Mouse (Mus musculus) thymus, postnatal 36 days (tissue): ENCODE measurements around the gene Chmp1a.
"Not testable (repeated sequence)": the region's sequence is repeated elsewhere in the genome, so short reads cannot be mapped to it uniquely, and the experiment has no call there.

Experiments used
- DNase-seq, 2 experiments: peaks; one replicate each; pipeline ENCODE4 v3.0.0; 2022; ENCODE audit warnings: mixed read lengths in 2 of 2

The Chmp1a gene

GRCm38 (mm10) chr8:123212321-123213117 lies at the start of gene Chmp1a, which contains the start of gene Spata33:
Chmp1a (minus strand) TSS chr8:123212763.
Spata33 (plus strand) TSS chr8:123212832.
- DNase-seq, result peak; percentile 85 to 86

- not testable (repeated sequence) for DNase-seq
Observed at GRCm38 (mm10) chr8:123257593-123257992, 45.0 kb upstream of the Chmp1a start.

- no peak for DNase-seq
Observed at GRCm38 (mm10) chr8:123257114-123257513, 44.6 kb upstream of the Chmp1a start.

GRCm38 (mm10) chr8:123255170-123255569 lies 42.6 kb upstream of the Chmp1a start:
- no peak for DNase-seq

DNA sequence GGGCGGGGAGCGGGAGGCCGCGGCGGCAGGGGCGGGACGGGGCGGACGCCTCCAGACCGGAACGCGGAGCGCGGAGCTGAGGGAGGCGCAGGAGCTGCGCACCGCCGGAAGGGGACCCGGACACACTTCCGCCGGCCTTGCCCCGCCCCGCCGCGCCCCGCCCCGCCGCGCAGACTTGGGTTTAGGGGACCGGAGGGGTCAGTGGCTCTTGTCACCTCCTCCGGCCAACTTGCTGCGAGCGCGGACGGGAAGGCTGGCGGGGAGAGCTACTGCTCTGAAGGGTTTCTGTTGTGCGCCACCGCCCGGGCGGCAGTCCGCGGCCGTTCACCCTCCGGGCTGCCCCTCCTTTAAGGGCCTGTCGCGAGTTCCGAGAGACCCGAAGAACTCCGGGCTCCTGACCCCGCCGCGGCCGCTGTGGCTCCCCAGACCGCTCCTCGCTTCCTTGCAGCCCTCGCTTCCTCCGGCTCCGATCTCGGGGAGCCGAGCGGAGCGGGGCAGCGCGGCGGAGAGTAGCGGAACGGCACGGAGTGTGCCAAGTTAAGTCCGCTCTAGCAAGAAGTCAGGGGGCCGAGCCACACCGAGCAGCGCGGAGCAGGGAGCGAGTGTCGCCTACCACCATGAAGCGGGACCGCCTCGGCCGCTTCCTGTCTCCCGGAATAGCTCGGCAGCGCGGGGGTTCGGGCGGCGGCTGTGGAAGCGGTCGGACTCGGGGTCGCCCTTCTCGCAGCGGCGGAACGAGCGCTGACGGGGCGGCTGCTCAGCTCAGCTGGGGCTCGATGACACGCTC lies 41.7 kb upstream of the Chmp1a start, which contains the start of the genes Zfp276 and Vps9d1:
TSS of gene Zfp276 (plus strand) at position 97 of the 787 bp plus-strand sequence.
TSS of gene Vps9d1 (minus strand) at position 250 of the 787 bp plus-strand sequence.
- peak; percentile 85 to 87 for DNase-seq

GRCm38 (mm10) chr8:123253451-123254098 lies 41.0 kb upstream of the Chmp1a start:
- DNase-seq, result no peak

GRCm38 (mm10) chr8:123252925-123253324 lies 40.4 kb upstream of the Chmp1a start:
- DNase-seq, result no peak

DNA sequence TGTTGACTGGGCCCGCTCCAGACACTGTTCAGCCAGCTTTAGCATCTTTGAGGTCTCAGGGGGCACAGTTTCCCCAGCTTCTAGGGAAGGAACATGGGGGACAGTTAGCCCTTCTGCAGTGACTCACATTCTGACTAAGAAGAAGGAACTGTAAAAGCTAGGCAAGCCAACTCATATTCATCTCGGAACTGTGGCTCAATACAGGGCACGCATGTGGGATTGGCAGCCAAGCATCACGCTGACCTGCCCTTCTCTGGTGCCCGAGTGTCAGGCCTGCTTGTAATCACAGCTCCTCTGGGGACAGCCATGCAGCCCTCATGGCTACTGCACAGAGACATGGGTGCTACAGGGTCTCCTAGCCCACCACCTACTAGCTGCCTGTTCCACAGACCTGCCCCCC lies 38.4 kb upstream of the Chmp1a start:
- no peak for DNase-seq

- no peak for DNase-seq
Observed at GRCm38 (mm10) chr8:123248596-123248995, 36.0 kb upstream of the Chmp1a start.

DNA sequence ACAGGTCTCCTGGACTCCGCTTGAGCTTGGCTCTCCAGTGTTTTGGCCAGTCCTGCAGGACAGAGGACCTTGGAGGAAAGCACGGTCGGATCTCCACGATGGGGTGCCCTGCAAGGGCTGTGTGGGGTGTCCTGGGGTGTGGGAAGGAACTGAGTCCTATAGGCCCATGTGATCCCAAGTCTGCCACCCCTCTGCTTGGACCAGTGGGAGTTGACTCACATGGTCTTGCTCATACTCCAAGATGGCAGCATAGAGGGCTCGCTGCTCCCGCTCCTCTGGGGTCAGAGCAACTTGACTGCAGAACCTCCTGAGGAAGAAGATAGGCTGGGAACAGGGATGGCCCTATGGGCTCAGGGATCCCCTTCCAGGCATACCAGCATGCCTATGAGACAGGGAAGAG lies 35.2 kb upstream of the Chmp1a start:
- no peak for DNase-seq

GRCm38 (mm10) chr8:123245543-123245942 lies 33.0 kb upstream of the Chmp1a start:
- DNase-seq, result no peak

GRCm38 (mm10) chr8:123244382-123244781 lies 31.8 kb upstream of the Chmp1a start:
- DNase-seq, result no peak

DNA sequence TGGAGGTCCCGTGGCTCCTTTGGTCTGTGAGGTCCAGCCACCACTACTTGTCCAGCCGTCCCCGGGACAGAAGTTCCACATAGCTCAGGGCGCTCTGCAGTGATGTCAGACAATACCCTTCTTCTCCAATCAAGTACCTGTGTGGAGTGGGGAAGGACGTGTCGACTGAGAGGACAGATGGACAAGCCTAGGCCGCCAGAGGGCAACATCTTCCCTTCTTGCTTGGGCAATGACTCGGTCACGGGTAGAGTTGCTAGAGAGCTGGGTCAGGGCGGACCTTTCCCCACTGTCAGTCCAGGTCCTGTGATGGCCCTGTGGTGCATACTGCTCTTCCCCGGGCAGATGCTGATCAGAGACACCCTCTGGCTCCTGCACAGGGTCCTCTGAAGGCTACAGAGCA lies 30.5 kb upstream of the Chmp1a start:
- no peak for DNase-seq

DNA sequence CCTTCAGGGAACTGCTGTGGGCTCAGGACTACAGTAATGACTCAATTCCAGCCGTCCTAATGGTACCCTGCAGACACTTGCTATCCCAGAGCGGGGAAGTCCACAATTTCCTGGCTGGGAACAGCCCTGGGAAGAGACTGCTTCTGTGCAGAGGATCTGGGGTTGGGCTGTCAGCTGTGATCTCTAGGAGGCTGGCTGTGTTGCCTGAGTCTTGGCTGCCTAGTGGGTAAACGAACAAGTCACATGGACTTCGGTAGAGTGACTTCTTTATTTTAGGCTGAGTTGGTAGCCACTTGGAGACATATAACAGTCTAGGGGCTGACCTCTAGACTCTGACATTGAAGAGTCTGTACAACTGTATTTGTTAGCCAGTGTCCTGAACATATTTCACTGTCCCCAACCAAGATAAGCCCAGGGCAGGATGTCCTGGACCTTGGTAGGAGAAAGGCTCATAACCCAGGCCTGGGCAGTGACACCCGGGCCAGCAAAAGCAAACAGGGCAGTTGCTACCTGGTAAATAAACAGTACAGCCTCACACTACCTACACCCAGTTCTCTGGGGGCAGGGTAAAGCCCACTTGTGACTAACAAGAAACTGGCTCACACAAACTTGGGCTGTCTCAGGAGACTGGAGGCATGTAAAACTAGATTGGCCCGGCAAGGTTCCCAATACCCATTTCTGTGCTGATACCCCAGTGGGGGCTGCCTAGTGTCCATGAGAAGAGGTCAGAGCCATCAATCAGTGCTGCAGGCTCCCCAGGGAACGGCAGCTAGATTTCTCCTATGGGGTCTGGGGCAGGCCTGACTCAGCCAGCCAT lies 29.8 kb upstream of the Chmp1a start:
- DNase-seq, result no peak

- DNase-seq, result no peak
Observed at GRCm38 (mm10) chr8:123239398-123239797, 26.8 kb upstream of the Chmp1a start.

DNA sequence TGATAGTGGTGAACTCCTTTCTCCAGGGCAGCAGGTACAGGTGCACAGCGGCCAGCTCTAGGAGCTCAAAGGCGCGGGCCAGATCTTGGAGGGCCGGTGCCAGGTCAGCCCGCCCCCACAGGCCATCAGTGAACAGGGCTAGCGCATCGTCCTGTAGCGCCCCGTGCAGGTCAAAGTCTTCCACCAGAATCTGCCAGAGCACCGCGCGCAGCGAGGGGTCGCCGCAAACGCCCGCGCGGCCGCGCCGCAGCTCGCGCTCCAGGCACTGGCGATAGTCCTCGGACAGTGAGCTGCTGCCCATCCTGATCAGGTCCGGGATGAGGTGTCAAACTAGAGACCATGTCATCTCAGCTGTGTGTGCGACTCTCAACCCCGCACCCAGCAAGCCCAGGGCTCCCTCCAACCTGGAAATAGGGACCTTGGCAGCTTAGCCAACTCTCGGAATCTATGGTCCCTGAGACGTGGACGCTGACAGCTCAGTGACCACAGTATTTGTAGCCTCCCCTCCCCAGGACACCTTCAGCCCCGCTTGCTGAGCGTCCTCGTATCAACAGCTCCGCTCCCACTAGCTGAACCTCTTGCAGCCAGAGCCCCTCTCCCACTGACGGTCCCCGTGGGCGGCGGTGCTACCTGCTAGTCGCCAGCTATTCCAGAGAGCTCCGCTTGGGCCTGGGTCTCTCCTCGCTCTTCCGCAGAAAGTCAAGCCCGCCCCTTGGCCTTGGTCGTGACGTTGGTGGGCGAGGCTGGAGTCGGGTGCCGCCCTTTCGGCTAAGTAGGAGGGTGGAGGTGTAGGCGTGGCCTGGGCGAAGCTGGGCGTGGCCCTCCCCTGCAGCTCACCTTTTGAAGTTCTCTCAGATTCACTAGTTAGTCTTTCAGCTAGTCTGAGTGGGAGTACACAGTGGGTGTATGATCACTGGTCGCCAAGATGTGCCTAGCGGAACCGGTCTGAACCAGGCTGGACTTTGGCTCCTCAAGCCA lies 23.2 kb upstream of the Chmp1a start, which contains the start of gene Spata2l:
TSS of gene Spata2l (minus strand) at position 714 of the 978 bp plus-strand sequence.
- DNase-seq, result peak; percentile 96

- peak in 1 of 2 experiments; percentile 29 for DNase-seq
Observed at GRCm38 (mm10) chr8:123234918-123235519, 22.5 kb upstream of the Chmp1a start.

GRCm38 (mm10) chr8:123233760-123234159 lies 21.2 kb upstream of the Chmp1a start:
- DNase-seq, result no peak

GRCm38 (mm10) chr8:123233300-123233699 lies 20.7 kb upstream of the Chmp1a start:
- no peak for DNase-seq

- no peak for DNase-seq
Observed at GRCm38 (mm10) chr8:123232553-123232952, 20.0 kb upstream of the Chmp1a start.
